Mouse (Mus musculus): ENCODE measurements at regions not wholly inside any gene's neighbourhood (a gene's known extent, or its start where the extent isn't known, plus 50 kb on each side); places are given as distances from the start of the nearest gene placed in this dataset.

DNA sequence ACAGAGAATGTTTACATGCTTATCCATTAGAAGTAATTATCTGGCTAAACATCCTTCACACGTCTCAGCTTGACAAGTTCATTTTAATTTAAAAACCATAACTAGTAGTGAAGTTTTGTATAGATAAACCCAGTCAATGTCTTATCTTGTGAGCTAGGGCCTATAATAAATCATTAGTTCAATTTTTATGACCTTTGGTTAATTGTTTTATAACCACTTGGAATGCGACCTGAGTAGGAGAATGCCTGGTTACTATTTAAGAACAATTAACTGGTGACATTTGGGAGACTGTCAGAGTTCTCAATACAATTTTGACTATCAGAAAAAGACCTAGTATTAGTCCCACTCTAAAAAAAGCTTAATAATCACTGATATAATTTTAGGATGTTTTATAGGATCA, 813.6 kb downstream of the Gm9008 start:
- DNase-seq, result no peak

DNA sequence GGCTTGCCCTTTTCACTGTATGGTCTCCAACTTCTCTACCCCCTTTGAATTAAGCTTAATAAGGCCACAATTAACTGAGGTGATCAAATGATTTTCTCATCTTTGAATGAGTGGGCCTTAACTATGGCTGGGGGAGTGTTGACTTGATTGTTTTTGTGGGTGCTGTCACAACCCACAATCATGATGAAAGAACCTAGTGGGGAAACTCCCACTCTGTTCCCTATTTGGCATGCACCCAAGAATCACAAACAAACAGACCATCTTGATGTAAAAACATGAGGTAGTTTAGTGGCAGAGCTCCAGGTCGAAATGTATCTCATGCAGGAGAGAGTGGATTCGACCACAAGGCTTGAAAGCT, 853.2 kb downstream of the Gm9008 start:
- DNase-seq, result no peak

DNA sequence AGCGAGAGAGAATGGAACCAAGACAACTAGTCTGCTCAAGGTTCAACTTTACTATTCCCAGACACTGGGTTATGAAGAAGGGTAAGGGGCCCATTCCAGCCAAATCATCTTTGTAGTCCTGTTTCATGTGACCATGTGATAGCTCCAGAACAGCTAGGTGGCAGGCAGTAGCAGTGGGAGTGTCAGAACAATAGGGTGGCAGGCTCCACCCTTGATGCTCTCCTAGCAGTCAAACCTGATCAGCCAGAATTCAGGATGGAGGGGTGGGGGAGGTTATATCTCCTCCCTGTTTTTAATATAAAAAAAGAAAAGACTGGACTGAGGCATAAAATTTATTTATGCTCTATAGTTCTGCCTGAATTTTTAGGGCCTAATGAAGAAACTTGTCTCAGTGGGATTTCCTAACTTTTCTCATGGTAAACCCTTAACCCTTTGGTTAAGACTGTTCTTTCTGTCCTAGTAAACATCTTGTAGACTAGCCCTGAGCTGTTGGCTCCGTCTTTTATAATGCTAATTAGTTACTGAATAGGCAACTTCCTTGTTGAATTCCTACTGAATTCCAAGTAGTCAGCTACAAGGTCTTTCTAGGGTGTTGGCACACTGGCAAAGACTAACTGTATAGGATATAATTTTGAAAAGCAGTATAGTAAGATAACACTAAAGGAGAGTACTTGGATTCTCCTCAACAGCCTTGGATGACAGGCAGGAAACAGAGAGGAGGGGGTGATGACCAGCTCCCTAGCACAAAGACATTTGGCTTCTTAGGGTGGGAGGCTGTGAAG, 853.8 kb downstream of the Gm9008 start:
- no peak for DNase-seq

DNA sequence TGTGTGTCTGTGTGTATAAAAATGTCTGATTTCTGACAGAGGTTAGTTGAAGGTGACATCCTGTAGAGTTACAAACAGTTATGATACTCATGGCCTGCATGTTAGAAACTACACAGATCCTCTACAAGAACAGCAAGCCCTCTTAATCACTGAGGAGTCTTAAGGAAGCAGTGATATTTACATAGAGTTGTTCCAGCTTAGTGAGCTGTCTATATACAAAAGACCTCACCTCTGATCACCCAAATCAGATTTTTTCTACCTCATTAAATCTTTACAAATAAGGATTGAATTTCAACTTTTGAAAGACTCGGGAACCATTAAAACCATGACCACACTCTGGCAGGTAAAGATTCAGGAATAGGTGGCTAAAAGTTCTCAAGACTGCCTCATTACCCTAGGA, 861.5 kb downstream of the Gm9008 start:
- no peak for DNase-seq

DNA sequence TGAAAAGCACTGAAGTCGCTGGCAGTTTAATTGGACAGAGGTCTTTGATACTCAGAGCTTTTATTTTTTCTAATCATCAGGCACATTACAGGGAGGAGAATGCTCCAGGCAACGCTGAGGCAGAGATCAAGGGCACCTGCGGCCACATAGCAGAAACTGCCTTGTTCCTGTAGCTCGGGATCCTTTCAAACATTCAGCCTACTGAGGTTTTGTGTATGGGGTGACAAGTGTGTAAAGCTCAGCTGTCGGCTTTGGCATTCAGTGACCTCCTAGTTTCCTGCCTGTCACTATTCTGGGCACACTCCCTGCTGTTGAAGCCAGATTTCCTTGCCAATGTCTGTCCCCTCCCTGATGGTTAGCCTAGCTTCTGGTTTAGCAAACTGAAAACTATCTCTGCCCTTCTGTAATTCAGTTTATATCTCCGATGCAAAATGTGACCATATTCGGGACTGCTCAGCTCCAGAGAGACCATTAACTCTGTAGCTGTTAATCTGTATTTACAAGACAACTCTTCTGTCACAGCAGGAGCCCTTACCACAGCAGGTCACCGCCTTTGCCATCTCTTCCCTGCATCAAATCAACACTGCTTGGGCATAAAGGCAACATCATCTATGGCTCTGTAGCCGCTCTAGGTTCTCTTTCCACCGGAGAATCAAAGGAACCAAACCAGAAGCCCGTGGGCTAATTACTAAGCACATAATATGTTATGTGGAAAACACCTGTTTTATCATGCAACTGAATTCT, 894.9 kb downstream of the Gm9008 start:
- DNase-seq, result peak; percentile 71 to 77

DNA sequence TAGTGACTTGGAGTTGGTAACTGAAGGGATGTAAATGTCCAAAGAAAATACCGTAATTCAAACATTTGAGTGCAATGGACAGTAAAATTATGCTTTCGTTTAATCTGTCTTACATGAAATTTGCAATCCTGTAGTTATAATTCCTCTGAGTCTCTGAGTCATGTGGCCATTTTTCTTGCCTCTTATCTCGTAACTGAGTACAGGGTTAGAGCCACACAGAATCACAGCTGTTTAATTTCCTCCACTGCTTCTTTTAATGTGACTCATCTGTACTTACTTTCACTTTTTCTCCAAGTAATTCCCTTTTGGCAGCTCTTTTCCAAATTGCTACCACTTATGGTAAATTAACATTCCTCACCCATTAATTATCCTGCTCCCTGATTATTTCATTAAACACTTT, 939.2 kb downstream of the Gm9008 start:
- no peak for DNase-seq

DNA sequence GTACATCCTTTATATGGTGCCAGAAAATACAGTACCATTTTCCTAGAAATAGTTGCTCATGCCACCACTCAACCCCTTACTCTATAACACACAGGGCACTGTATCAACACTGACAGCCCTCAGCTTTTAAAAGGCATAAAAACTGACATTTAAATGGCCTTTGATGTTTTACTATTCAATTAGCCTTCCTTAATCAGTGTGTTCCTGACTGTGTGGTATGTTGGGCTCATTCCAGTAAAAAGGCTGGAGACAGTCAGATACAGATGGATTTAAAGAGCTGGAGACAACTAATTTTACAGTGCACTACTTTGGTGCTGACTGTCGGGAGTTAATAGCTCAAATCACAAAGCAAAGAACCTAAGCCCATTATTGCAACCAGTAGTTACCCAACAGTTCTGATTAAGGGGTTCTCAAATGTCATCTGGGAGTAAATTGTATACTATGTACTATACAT, 955.3 kb downstream of the Gm9008 start:
- DNase-seq, result no peak

DNA sequence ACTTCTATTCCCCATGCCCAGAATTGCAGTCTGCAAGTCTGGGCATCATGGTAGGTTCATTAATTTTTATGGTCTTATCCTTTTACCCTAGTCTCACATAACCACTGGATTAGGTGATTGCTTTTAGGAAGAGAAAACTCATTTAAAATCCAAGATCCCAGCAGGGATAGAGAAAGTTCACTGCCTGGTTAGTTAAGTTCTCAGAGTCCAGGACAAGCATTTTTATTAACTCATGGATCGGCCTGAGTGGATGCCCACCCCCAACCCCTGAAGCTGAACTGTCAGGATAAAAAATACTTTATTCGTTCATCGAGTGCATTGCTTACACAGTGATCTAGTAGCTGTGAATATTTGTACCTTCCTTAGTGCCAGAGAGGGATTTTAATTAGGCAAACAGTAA, 957.9 kb downstream of the Gm9008 start:
- DNase-seq, result no peak
